Mouse (Mus musculus) megakaryocyte, embryonic 14.5 days (primary cell): ENCODE data around the gene Dhx30. TPM values are rescaled to one million over a fixed set of nuclear protein-coding genes. Genes with fewer than 3 reads are reported as not detected.

Source experiments
- H3K27me3 ChIP-seq: replicated peaks from 2 replicates; pipeline ENCODE3; 2012; ENCODE audit warnings: inconsistent platforms
- H3K36me3 ChIP-seq: replicated peaks from 2 replicates; pipeline ENCODE3; 2012; ENCODE audit warnings: low read length, inconsistent platforms, mixed read lengths
- H3K4me1 ChIP-seq: 2 replicates; pipeline ENCODE4 v1.6.1; 2012; ENCODE audit warnings: inconsistent platforms
- H3K4me3 ChIP-seq: replicated peaks from 2 replicates; pipeline ENCODE3; 2012; ENCODE audit warnings: moderate library complexity, mild to moderate bottlenecking, inconsistent platforms
- H3K9me3 ChIP-seq: 2 replicates; pipeline ENCODE4 v1.6.1; 2012; ENCODE audit warnings: inconsistent platforms
- FLI1 ChIP-seq: IDR thresholded peaks from 2 replicates; pipeline ENCODE4 v1.6.1; 2012; ENCODE audit warnings: low read length, inconsistent platforms, mixed read lengths
- GATA1 ChIP-seq: IDR thresholded peaks from 3 replicates; pipeline ENCODE4 v1.6.1; 2012; ENCODE audit warnings: mixed read lengths, low read length, inconsistent platforms, borderline replicate concordance
- polyA plus RNA-seq: library from polyadenylated mRNA; stranded (reverse); fragments of >175 nt; gene quantifications from 2 replicates; pipeline ENCODE4 v1.2.3, GENCODE M21; 2012; ENCODE audit warnings: low replicate concordance; ENCODE audit not compliant: insufficient read depth

Dhx30 gene
- polyA plus RNA-seq, 1 experiment = 8.9 TPM

- H3K4me3 ChIP-seq = no peak overlapping the region
- TF ChIP-seq FLI1 (no peak), GATA1 (no peak)
- no peaks in the 10 kb centered on the region for H3K27me3 ChIP-seq
- peaks cover 41% of the 10 kb centered on the region for H3K4me1 ChIP-seq
- H3K9me3 ChIP-seq = no peaks in the 10 kb centered on the region
- H3K36me3 ChIP-seq = peaks cover 6% of the 10 kb centered on the region
Measured at GRCm38 (mm10) chr9:110068745-110069144, 48.9 kb downstream of the Dhx30 start.

GRCm38 (mm10) chr9:110064641-110065040 lies 53.0 kb downstream of the Dhx30 start:
- Histone ChIP-seq H3K27me3 (no peaks in the 10 kb centered on the region), H3K4me1 (peaks cover 14% of the 10 kb centered on the region), H3K36me3 (peaks cover 4% of the 10 kb centered on the region), H3K4me3 (no peak overlapping the region), H3K9me3 (no peaks in the 10 kb centered on the region)
- no peak for TF ChIP-seq GATA1
- TF ChIP-seq FLI1 = no peak

GRCm38 (mm10) chr9:110062861-110063260 lies 54.8 kb downstream of the Dhx30 start:
- Histone ChIP-seq H3K4me1 (peaks cover 14% of the 10 kb centered on the region), H3K4me3 (no peak overlapping the region), H3K27me3 (no peaks in the 10 kb centered on the region), H3K36me3 (no peaks in the 10 kb centered on the region), H3K9me3 (no peaks in the 10 kb centered on the region)
- TF ChIP-seq FLI1 (no peak), GATA1 (no peak)

- H3K27me3 ChIP-seq = no peaks in the 10 kb centered on the region
- no peak for TF ChIP-seq FLI1
- no peak for TF ChIP-seq GATA1
Measured at GRCm38 (mm10) chr9:110062405-110062804, 55.2 kb downstream of the Dhx30 start.

GRCm38 (mm10) chr9:110060761-110061160 lies 56.9 kb downstream of the Dhx30 start:
- H3K4me1 ChIP-seq = peaks cover 14% of the 10 kb centered on the region
- no peaks in the 10 kb centered on the region for H3K9me3 ChIP-seq
- H3K4me3 ChIP-seq = no peak overlapping the region
- H3K36me3 ChIP-seq = no peaks in the 10 kb centered on the region
- TF ChIP-seq GATA1 = no peak
- TF ChIP-seq FLI1 = no peak
- no peaks in the 10 kb centered on the region for H3K27me3 ChIP-seq

More at GRCm38 (mm10) chr9:110062405-110062804, 55.2 kb downstream of the Dhx30 start:
- Histone ChIP-seq H3K4me3 (no peak overlapping the region), H3K9me3 (no peaks in the 10 kb centered on the region), H3K36me3 (no peaks in the 10 kb centered on the region), H3K4me1 (peaks cover 14% of the 10 kb centered on the region)

GRCm38 (mm10) chr9:110057200-110057599 lies 60.4 kb downstream of the Dhx30 start:
- Histone ChIP-seq H3K4me3 (no peak overlapping the region), H3K36me3 (no peaks in the 10 kb centered on the region), H3K9me3 (no peaks in the 10 kb centered on the region), H3K4me1 (peaks cover 4% of the 10 kb centered on the region), H3K27me3 (peaks cover 12% of the 10 kb centered on the region)
- TF ChIP-seq FLI1 = no peak
- no peak for TF ChIP-seq GATA1

GRCm38 (mm10) chr9:110054781-110055180 lies 62.8 kb downstream of the Dhx30 start:
- H3K36me3 ChIP-seq = no peaks in the 10 kb centered on the region
- no peaks in the 10 kb centered on the region for H3K9me3 ChIP-seq
- H3K4me3 ChIP-seq = no peak overlapping the region
- TF ChIP-seq FLI1 (no peak), GATA1 (no peak)
- peaks cover 19% of the 10 kb centered on the region for H3K27me3 ChIP-seq
- H3K4me1 ChIP-seq = no peaks in the 10 kb centered on the region

- no peaks in the 10 kb centered on the region for H3K9me3 ChIP-seq
- H3K4me1 ChIP-seq = no peaks in the 10 kb centered on the region
- H3K4me3 ChIP-seq = no peak overlapping the region
- peaks cover 19% of the 10 kb centered on the region for H3K27me3 ChIP-seq
- H3K36me3 ChIP-seq = no peaks in the 10 kb centered on the region
- no peak for TF ChIP-seq GATA1
- no peak for TF ChIP-seq FLI1
Measured at GRCm38 (mm10) chr9:110054080-110054421, 63.6 kb downstream of the Dhx30 start.

GRCm38 (mm10) chr9:110053305-110054079 lies 64.1 kb downstream of the Dhx30 start:
- Histone ChIP-seq H3K4me1 (no peaks in the 10 kb centered on the region), H3K4me3 (no peak overlapping the region), H3K36me3 (no peaks in the 10 kb centered on the region), H3K9me3 (no peaks in the 10 kb centered on the region), H3K27me3 (peaks cover 19% of the 10 kb centered on the region)
- TF ChIP-seq FLI1 = no peak
- no peak for TF ChIP-seq GATA1

GRCm38 (mm10) chr9:110052951-110053304 lies 64.7 kb downstream of the Dhx30 start:
- no peak for TF ChIP-seq FLI1
- no peak for TF ChIP-seq GATA1

More at GRCm38 (mm10) chr9:110052951-110053304, 64.7 kb downstream of the Dhx30 start:
- no peaks in the 10 kb centered on the region for H3K4me1 ChIP-seq
- H3K36me3 ChIP-seq = no peaks in the 10 kb centered on the region
- no peak overlapping the region for H3K4me3 ChIP-seq
- H3K27me3 ChIP-seq = peaks cover 19% of the 10 kb centered on the region
- H3K9me3 ChIP-seq = no peaks in the 10 kb centered on the region
